8 mouse cellular contexts compared by ENCODE assay signal in genomic region chr10:80578131-80578750, GRCm38 (mm10). TPM values are rescaled to one million over a fixed set of nuclear protein-coding genes. Genes with fewer than 3 reads are reported as not detected.
DNase-seq lines count a peak whose midpoint lies in the region; ATAC-seq and TF ChIP-seq lines count a peak whose summit lies in the region.

No protein-coding gene starts in this region.

- H3K27ac ChIP-seq in embryonic facial prominence, embryonic 12.5 days, result peak overlapping the region; percentile 93
- peak overlapping the region; percentile 69 for H3K27ac ChIP-seq in kidney, adult 2 months (ENCODE audit: insufficient read depth, low read depth, low read length)
- peak overlapping the region; percentile 97 for H3K27ac ChIP-seq in liver, embryonic 15.5 days (replicated peaks)
- H3K27ac ChIP-seq in stomach, postnatal 0 days (replicated peaks), result peak overlapping the region; percentile 88

- H3K4me1 ChIP-seq in embryonic facial prominence, embryonic 12.5 days, result peaks cover 30% of the 10 kb centered on the region
- peaks cover 11% of the 10 kb centered on the region for H3K4me1 ChIP-seq in kidney, adult 2 months (ENCODE audit: control insufficient read depth, insufficient read depth, low read length)
- peaks cover 64% of the 10 kb centered on the region for H3K4me1 ChIP-seq in liver, embryonic 15.5 days (replicated peaks)
- H3K4me1 ChIP-seq in stomach, postnatal 0 days (replicated peaks; ENCODE audit: control insufficient read depth, insufficient read depth), result peaks cover 7% of the 10 kb centered on the region

- H3K9ac ChIP-seq in embryonic facial prominence, embryonic 12.5 days, result peak overlapping the region; percentile 81; the same call in 1 of the 2 replicates
- H3K9ac ChIP-seq in liver, embryonic 15.5 days, result peak overlapping the region; percentile 94
- H3K9ac ChIP-seq in stomach, postnatal 0 days (ENCODE audit: low read length), result peak overlapping the region; percentile 52

- TF ChIP-seq EP300 in stomach, postnatal 0 days (optimal IDR thresholded peaks at IDR 0.05), result no peak

- under 1% methylated on average over 29 of the region's 29 CpGs for WGBS in embryonic facial prominence, embryonic 12.5 days
- under 1% methylated on average over 29 of the region's 29 CpGs for WGBS in kidney, adult 2 months
- WGBS in liver, embryonic 15.5 days (ENCODE audit: insufficient replicate concordance), result under 1% methylated on average over 29 of the region's 29 CpGs
- under 1% methylated on average over 29 of the region's 29 CpGs for WGBS in stomach, postnatal 0 days

- TF ChIP-seq POLR2A in kidney, adult 2 months (IDR thresholded peaks at IDR 0.05; ENCODE audit: low read depth, low read length), result no peak

- TF ChIP-seq CTCF in kidney, adult 2 months (conservative IDR thresholded peaks at IDR 0.05; ENCODE audit: insufficient read depth, insufficient read length, low read depth, low read length), result peak; percentile 80
- TF ChIP-seq CTCF in stomach, postnatal 0 days (IDR thresholded peaks at IDR 0.05; ENCODE audit: low read depth), result peak; percentile 94

- H3K27me3 ChIP-seq in embryonic facial prominence, embryonic 12.5 days, result no peaks in the 10 kb centered on the region
- H3K27me3 ChIP-seq in kidney, adult 2 months (replicated peaks; ENCODE audit: control insufficient read depth, insufficient read depth, low read length), result no peaks in the 10 kb centered on the region
- H3K27me3 ChIP-seq in liver, embryonic 15.5 days, result no peaks in the 10 kb centered on the region
- no peaks in the 10 kb centered on the region for H3K27me3 ChIP-seq in stomach, postnatal 0 days (ENCODE audit: control insufficient read depth, insufficient read depth, low read length)

- H3K4me2 ChIP-seq in embryonic facial prominence, embryonic 12.5 days (replicated peaks), result peak overlapping the region; percentile 96
- peak overlapping the region; percentile 99 for H3K4me2 ChIP-seq in liver, embryonic 15.5 days
- H3K4me2 ChIP-seq in stomach, postnatal 0 days (replicated peaks; ENCODE audit: low read depth), result peak overlapping the region; percentile 92

- peaks cover 9% of the 10 kb centered on the region for H3K36me3 ChIP-seq in embryonic facial prominence, embryonic 12.5 days
- no peaks in the 10 kb centered on the region for H3K36me3 ChIP-seq in kidney, adult 2 months (ENCODE audit: control insufficient read depth, insufficient read depth, low read length)
- H3K36me3 ChIP-seq in liver, embryonic 15.5 days (replicated peaks), result peaks cover 26% of the 10 kb centered on the region
- 0 out of 2 replicates have a peak, but pooled peaks cover under 1% of the 10 kb centered on the region for H3K36me3 ChIP-seq in stomach, postnatal 0 days (ENCODE audit: control insufficient read depth, insufficient read depth, low read length)

- peak; percentile 94 for DNase-seq in CD4-positive helper T cell, adult 2 months (ENCODE audit: low read depth, low spot score)
- peak; percentile 88 to 92 for DNase-seq in adrenal gland, postnatal 36 days
- DNase-seq in heart, adult 8-10 months (ENCODE audit: low spot score), result peak; percentile 83
- peak; percentile 90 for DNase-seq in kidney, adult 2 months
- peak; percentile 86 for DNase-seq in neural tube, embryonic 10.5 days (ENCODE audit: extremely low spot score, low spot score)
- DNase-seq in stomach, postnatal 0 days (ENCODE audit: low spot score), result peak; percentile 90

- peak; percentile 1 for ATAC-seq in embryonic facial prominence, embryonic 12.5 days (ENCODE audit: insufficient number of reproducible peaks, insufficient read depth, low FRiP score, low TSS enrichment)
- peak; percentile 49 for ATAC-seq in liver, embryonic 15.5 days (ENCODE audit: insufficient read depth)
- ATAC-seq in stomach, postnatal 0 days (ENCODE audit: low FRiP score, low TSS enrichment), result peak; percentile 54

- no peaks in the 10 kb centered on the region for H3K9me3 ChIP-seq in embryonic facial prominence, embryonic 12.5 days
- H3K9me3 ChIP-seq in liver, embryonic 15.5 days (replicated peaks), result no peaks in the 10 kb centered on the region
- no peaks in the 10 kb centered on the region for H3K9me3 ChIP-seq in stomach, postnatal 0 days (ENCODE audit: control insufficient read depth, low read length)

- peak overlapping the region; percentile 85 for H3K4me3 ChIP-seq in embryonic facial prominence, embryonic 12.5 days
- peak overlapping the region; percentile 74 for H3K4me3 ChIP-seq in kidney, adult 2 months (ENCODE audit: insufficient read depth, low read depth, low read length)
- H3K4me3 ChIP-seq in liver, embryonic 15.5 days (replicated peaks), result peak overlapping the region; percentile 93
- peak overlapping the region; percentile 75 for H3K4me3 ChIP-seq in stomach, postnatal 0 days (ENCODE audit: low read depth, low read length)

RNA-seq across cellular contexts. Expression of gene Klf16, which starts 1.1 kb away (rescaled TPM):
- total RNA-seq in adrenal gland, postnatal 36 days (2021), result 10 to 100 TPM; 13.6 to 14.1 TPM
- 12.4 and 12.5 TPM in 2 replicates for polyA plus RNA-seq in embryonic facial prominence, embryonic 12.5 days (2016; fragmentation: Nextera tagmentation; extraction: Ambion mirVana)
- 1 to 10 TPM; 3.5 to 5.0 (median 4.7) TPM for total RNA-seq in heart, adult 8-10 months (2022)
- polyA plus RNA-seq in kidney, adult 2 months (2012; rRNA removed), result 8.7 and 10.7 TPM in 2 replicates
- 11.7 and 12.1 TPM in 2 replicates for polyA plus RNA-seq in liver, embryonic 15.5 days (2015; fragmentation: Nextera tagmentation; extraction: Ambion mirVana)
- polyA plus RNA-seq in stomach, postnatal 0 days (2015; fragmentation: Nextera tagmentation; extraction: Ambion mirVana), result 8.3 and 8.4 TPM in 2 replicates

RNA-seq across cellular contexts. Expression of gene Abhd17a, which starts 11.9 kb away (rescaled TPM):
- total RNA-seq in adrenal gland, postnatal 36 days (2021), result 100 to 1,000 TPM; 103 to 107 TPM
- polyA plus RNA-seq in embryonic facial prominence, embryonic 12.5 days (2016; fragmentation: Nextera tagmentation; extraction: Ambion mirVana), result 123 and 125 TPM in 2 replicates
- total RNA-seq in heart, adult 8-10 months (2022), result 10 to 100 TPM; 44.7 to 48.1 (median 46.9) TPM
- 175 and 221 TPM in 2 replicates for polyA plus RNA-seq in kidney, adult 2 months (2012; rRNA removed)
- polyA plus RNA-seq in liver, embryonic 15.5 days (2015; fragmentation: Nextera tagmentation; extraction: Ambion mirVana), result 50.8 and 62.8 TPM in 2 replicates
- polyA plus RNA-seq in stomach, postnatal 0 days (2015; fragmentation: Nextera tagmentation; extraction: Ambion mirVana), result 92.5 and 103 TPM in 2 replicates

RNA-seq across cellular contexts. Expression of gene Rexo1, which starts 16.9 kb away (rescaled TPM):
- total RNA-seq in adrenal gland, postnatal 36 days (2021), result 10 to 100 TPM; 28.3 to 42.9 TPM
- polyA plus RNA-seq in embryonic facial prominence, embryonic 12.5 days (2016; fragmentation: Nextera tagmentation; extraction: Ambion mirVana), result 32.9 and 33.1 TPM in 2 replicates
- 10 to 100 TPM; 10.7 to 15.0 (median 12.2) TPM for total RNA-seq in heart, adult 8-10 months (2022)
- 28.7 and 37.9 TPM in 2 replicates for polyA plus RNA-seq in kidney, adult 2 months (2012; rRNA removed)
- polyA plus RNA-seq in liver, embryonic 15.5 days (2015; fragmentation: Nextera tagmentation; extraction: Ambion mirVana), result 12.8 and 15.6 TPM in 2 replicates
- 7.1 and 8.5 TPM in 2 replicates for polyA plus RNA-seq in stomach, postnatal 0 days (2015; fragmentation: Nextera tagmentation; extraction: Ambion mirVana)

RNA-seq across cellular contexts. Expression of gene Scamp4, which starts 24.4 kb away (rescaled TPM):
- 10 to 100 TPM; 64.3 to 64.6 TPM for total RNA-seq in adrenal gland, postnatal 36 days (2021)
- polyA plus RNA-seq in embryonic facial prominence, embryonic 12.5 days (2016; fragmentation: Nextera tagmentation; extraction: Ambion mirVana), result 77.4 and 80.6 TPM in 2 replicates
- 10 to 100 TPM; 20.0 to 25.2 (median 21.9) TPM for total RNA-seq in heart, adult 8-10 months (2022)
- polyA plus RNA-seq in kidney, adult 2 months (2012; rRNA removed), result 96.0 and 98.2 TPM in 2 replicates
- polyA plus RNA-seq in liver, embryonic 15.5 days (2015; fragmentation: Nextera tagmentation; extraction: Ambion mirVana), result 41.9 and 45.3 TPM in 2 replicates
- polyA plus RNA-seq in stomach, postnatal 0 days (2015; fragmentation: Nextera tagmentation; extraction: Ambion mirVana), result 67.8 and 77.3 TPM in 2 replicates

RNA-seq across cellular contexts. Expression of gene Adat3, which starts 24.4 kb away (rescaled TPM):
- 1 to 10 TPM; 2.7 to 6.1 TPM for total RNA-seq in adrenal gland, postnatal 36 days (2021)
- polyA plus RNA-seq in embryonic facial prominence, embryonic 12.5 days (2016; fragmentation: Nextera tagmentation; extraction: Ambion mirVana), result 7.0 and 7.8 TPM in 2 replicates
- total RNA-seq in heart, adult 8-10 months (2022), result under 1 TPM; 0.44 to 0.81 (median 0.73) TPM
- polyA plus RNA-seq in kidney, adult 2 months (2012; rRNA removed), result 3.4 and 4.4 TPM in 2 replicates
- polyA plus RNA-seq in liver, embryonic 15.5 days (2015; fragmentation: Nextera tagmentation; extraction: Ambion mirVana), result 4.8 and 5.8 TPM in 2 replicates
- 4.1 and 4.3 TPM in 2 replicates for polyA plus RNA-seq in stomach, postnatal 0 days (2015; fragmentation: Nextera tagmentation; extraction: Ambion mirVana)

Comparison
In these comparisons a context has a peak if more than half of its experiments do, and no peak if none do; other contexts are left out.
1. Peak in every context shown above with its lines: DNase-seq, ATAC-seq, H3K4me3 ChIP-seq and H3K27ac ChIP-seq.
2. ATAC-seq: peak in every context shown above with its lines; median percentile 54 in stomach, postnatal 0 days; 49 in liver, embryonic 15.5 days; 1 in embryonic facial prominence, embryonic 12.5 days.